Mouse (Mus musculus) spleen, adult 2 months (tissue): ENCODE results near the gene Pde4d.

Experiments
- CTCF ChIP-seq: fragments of 200-500 bp; IDR thresholded peaks from 2 replicates; pipeline ENCODE4 v1.5.1; 2011; ENCODE audit warnings: mild to moderate bottlenecking, inconsistent platforms; ENCODE audit not compliant: insufficient read depth, insufficient read length, insufficient replicate concordance; ENCODE audit errors: extremely low read depth
- POLR2A ChIP-seq: fragments of 200-500 bp; IDR thresholded peaks from 2 replicates; pipeline ENCODE4 v1.6.1; 2011; ENCODE audit warnings: low read depth, low read length, inconsistent platforms

DNA sequence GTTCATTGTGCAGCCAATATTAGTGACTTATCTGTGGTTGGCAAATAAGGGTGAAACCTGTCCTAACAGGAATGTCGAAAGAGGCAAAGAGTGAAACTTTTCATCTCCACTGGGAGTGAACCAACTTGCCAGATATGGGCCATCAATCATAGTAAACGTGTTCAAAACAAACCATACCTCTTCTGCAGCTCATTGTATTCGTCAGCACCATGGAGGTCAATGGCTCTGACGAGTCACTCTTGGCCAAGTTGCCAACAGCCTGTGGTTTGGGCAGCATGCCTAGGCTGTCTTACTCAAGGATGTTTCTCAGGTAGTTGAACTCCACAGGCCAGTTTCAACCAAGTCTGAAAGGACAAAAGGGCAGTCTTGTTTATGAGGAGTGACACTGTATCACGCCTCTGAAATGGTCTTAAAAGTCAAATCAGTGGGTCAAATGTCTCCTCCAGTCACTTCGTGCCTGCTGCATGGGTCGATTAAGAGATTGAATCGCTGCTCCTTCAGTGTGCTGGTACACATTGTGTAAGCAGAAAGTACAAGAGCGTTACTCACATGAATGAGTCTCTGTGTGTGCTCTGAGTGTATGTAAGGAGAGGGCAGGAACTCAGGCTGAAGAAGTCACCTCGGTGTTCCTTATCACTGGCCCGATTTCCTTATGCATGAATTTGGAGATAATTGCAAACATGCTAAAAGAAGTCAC is 1431.6 kb downstream of the Pde4d start:
- TF ChIP-seq CTCF: no peak
- no peak for TF ChIP-seq POLR2A
